Mouse (Mus musculus) adrenal gland, postnatal 36 days (tissue): Measurements from ENCODE around the gene A630089N07Rik. TPM values are rescaled to one million over a fixed set of nuclear protein-coding genes. Genes with fewer than 3 reads are reported as not detected.
"Not testable (repeated sequence)": the region's sequence is repeated elsewhere in the genome, so short reads cannot be mapped to it uniquely, and the experiment has no call there.

Experiments used
- DNase-seq, 2 experiments: peaks; one replicate each; pipeline ENCODE4 v3.0.0; 2021; ENCODE audit warnings: mixed read lengths in 1 of 2
- long read RNA-seq, 2 experiments: library from polyadenylated mRNA; stranded (forward); transcript quantifications; one replicate each; pipeline ENCODE4 v2.0.0; 2021; ENCODE audit warnings: borderline sequencing depth in 2 of 2
- total RNA-seq, 2 experiments: library from RNA; stranded (reverse); gene quantifications; 2 replicates each; pipeline ENCODE4 v1.2.3; 2021

The A630089N07Rik gene
- 1 to 10 TPM; 7.2 to 9.4 TPM for total RNA-seq
- long read RNA-seq, experiment 1, partial matches to known transcripts = 1 of 4 reads
- long read RNA-seq, experiment 1, other reads (novel, unspliced or antisense) = 3 of 4 reads
- long read RNA-seq, experiment 2 = 0 reads

GRCm38 (mm10) chr16:98081889-98082818 lies at the start of gene A630089N07Rik:
Gene A630089N07Rik (minus strand): TSS chr16:98082450.
- peak; percentile 89 to 92 for DNase-seq

- DNase-seq = no peak
These were observed 24.9 kb upstream of the A630089N07Rik start for GRCm38 (mm10) chr16:98107109-98107508.

DNA sequence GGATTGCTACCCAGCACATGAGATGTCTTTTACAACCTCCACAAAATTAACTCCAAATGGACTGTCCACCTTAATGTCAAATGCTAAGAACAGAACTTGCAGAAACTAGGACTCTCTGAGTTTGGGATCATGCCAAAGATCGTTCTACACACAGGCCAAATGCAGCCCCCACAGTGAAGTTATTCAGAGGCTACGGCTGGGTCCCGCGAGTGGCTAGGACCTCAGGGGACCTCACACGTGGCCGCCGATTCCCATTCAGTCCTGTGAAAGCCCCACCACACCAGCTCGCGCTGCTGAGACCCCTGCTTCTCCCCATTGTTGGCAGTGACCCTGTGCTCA lies 731 bp downstream of the A630089N07Rik start:
- DNase-seq = not testable (repeated sequence)

DNA sequence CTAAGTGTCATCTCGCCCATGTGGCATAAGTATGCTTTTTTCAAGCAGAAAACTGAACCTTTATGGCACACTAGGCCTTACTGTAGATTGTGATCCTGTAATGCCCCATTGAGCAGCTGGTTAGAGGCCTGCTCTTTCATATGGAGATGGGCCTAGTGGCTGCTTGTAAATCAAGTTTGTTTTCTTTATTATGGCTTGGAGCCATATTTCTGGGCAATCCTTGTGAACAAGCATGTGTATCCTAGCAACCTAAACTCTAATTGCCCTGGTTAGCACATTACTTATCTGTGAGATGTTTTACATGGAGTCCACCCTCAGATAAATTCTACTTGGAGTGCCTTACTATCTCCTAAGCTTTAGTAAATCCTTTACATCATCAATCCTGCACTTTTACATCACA lies 1.1 kb downstream of the A630089N07Rik start:
- DNase-seq = not testable (repeated sequence)

DNA sequence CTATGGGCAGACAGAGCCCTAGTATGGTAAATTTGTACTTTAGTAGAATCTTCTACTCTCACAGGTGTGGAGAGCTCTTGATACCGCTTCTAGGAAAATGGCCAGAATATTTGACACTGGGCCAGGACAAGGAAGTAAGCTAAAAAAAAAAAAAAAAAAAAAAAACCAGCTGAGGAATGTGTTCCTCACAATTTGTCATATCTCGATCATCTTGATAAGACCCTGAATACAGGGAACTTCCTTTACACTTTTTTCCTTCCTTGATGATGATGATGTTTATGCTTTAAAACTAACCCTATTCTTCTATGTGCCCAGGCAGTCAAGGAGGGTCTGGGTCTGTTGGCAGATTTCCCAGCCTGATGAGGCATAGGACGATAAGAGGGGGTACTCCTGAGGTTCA lies 2.9 kb downstream of the A630089N07Rik start:
- DNase-seq = not testable (repeated sequence)

GRCm38 (mm10) chr16:98041676-98042075 lies 40.6 kb downstream of the A630089N07Rik start:
- DNase-seq = peak in 1 of 2 experiments; percentile 15

- DNase-seq = not testable (repeated sequence)
These were observed 47.3 kb downstream of the A630089N07Rik start for GRCm38 (mm10) chr16:98034971-98035370.

GRCm38 (mm10) chr16:98026186-98026585 lies 56.1 kb downstream of the A630089N07Rik start:
- not testable (repeated sequence) for DNase-seq

GRCm38 (mm10) chr16:98022657-98023345 lies 59.4 kb downstream of the A630089N07Rik start:
- DNase-seq = no peak

GRCm38 (mm10) chr16:98022081-98022480 lies 60.2 kb downstream of the A630089N07Rik start:
- no peak for DNase-seq

GRCm38 (mm10) chr16:97997383-97997731 lies 84.9 kb downstream of the A630089N07Rik start:
- DNase-seq = not testable (repeated sequence)

DNA sequence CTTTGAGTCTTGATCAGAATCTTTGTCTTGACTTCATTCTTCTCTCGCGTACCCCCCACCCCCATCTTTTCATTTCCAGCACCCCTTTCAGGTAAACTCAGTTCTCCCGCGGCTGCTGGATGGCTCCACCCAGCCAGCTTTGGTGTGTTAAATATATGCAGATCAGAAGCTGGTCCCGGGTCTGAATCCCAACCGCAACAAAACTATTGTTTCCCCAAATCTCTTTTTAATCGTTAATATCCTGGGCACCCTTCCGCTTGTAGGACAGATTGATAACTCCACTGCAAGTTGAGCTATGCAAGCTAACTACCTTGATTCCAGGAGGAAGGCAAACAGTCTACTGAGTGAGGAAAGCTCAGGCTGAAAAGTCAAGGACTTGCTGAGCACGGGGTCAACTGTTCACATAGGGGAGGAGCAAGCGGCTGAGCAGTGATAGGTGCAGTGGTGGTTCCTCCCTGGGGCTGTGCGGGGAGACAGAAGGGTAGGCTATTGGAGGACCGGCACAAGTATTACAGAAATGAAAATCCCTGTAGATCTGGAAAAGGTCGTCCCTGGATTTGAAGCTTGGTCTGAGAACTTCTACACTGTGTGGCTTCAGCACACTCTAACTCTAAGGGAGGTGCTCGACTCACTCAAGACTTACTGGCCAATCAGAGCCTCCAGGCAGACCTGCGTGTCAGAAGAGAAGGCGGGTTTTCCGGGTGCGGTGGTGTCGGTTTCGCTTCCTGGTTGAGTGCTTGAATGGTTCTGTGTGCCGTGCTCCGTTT lies 85.5 kb downstream of the A630089N07Rik start, which contains the start of gene B230307C23Rik:
TSS of gene B230307C23Rik (plus strand) at position 700 of the 767 bp plus-strand sequence.
- DNase-seq = peak; percentile 90 to 91

DNA sequence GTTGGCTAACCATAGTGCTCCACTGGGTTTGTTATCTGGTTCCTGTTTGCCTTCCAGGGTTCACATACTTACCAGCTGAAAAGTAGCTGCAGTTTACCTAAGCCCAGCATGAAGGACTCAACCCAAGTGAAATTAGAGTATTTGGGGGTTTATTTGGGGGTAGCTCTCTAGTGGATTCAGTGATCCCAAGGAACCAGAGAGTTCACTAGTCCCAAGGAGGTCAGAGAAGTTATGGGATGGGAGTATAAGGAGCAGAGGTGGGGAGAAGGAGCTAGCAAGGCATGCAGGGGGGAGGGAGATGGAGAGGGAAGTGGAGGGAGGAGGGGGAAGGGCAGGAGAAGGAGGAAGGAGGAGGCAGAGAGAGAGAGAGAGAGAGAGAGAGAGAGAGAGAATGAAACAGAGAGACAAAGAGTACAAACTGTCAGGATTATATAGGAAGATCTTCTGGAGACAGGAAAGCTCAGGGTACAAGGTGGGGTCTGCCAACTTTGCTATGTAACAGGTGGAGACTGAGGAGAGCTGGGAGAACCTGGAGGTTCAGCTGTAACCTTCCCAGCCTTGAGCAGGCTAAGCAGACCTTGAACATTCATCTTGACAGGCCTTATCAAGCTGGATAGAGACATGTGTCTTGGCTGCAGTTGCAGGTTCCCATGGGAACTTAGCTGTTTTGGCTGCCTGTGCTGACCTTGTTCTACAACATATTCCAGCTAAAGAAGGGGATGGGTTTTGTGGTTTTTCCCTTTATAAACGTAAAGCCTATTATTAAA lies 86.2 kb downstream of the A630089N07Rik start:
- DNase-seq = peak; percentile 78 to 81

- DNase-seq = not testable (repeated sequence)
These were observed 89.8 kb downstream of the A630089N07Rik start for GRCm38 (mm10) chr16:97992477-97992876.

GRCm38 (mm10) chr16:97991517-97991916 lies 90.7 kb downstream of the A630089N07Rik start:
- no peak for DNase-seq

- DNase-seq = no peak
These were observed 97.7 kb downstream of the A630089N07Rik start for GRCm38 (mm10) chr16:97984589-97984988.

DNA sequence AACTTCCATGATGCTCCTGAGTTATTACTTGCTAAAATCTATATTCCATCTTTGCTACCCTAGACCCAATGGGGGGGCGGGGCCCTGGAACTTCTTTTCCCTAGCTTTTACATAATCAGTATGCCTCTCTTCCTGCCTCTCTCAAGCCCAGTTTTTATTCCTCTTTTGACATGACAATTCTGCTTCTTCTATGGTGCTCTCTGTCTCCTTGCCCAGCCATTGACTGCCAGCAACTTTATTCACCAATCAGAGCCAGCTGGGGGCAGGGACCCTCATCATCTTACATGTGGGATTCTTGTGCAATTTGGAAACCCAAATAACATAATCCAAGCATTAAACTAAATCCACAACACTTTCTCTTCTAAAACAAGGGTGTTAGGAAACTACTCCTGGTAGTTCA lies 100.9 kb downstream of the A630089N07Rik start:
- no peak for DNase-seq

DNA sequence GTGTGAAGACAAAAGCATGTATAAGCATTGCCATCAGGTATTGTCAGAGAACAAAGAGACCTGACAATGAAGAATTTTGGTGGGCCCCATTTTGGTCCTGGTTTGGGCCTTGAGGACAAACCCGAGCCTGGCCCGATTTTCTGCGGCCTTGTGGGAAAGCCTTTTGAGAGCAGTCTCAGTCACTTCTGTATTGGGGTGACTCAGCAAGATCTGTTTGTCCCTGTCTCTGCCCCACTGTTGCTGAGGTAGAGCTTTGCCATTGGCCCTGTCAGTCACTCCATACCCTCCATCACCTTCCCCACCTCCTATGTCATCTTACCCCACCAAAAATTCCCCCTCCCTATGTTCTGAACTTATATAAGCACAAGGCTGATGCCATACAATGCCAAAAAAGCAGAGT lies 104.5 kb downstream of the A630089N07Rik start:
- no peak for DNase-seq

DNA sequence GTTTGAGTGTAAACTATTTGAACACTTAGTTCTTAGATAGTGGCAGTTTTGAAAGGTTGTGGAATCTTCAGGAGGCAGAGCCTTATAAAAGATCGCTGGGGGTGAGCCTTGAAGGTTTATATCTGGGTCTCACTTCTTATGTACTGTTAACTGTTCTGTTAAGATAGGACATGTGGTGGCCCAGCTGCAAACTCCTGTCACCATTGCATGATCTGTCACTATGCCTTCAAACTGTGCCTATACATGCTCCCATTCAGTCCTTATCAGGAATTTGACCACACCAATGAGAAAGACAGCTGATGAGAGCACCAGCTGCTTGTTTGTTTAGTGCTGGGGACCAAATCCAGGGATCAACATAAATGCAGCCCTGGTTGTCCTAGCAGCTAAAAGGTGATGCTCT lies 105.0 kb downstream of the A630089N07Rik start:
- DNase-seq = no peak

DNA sequence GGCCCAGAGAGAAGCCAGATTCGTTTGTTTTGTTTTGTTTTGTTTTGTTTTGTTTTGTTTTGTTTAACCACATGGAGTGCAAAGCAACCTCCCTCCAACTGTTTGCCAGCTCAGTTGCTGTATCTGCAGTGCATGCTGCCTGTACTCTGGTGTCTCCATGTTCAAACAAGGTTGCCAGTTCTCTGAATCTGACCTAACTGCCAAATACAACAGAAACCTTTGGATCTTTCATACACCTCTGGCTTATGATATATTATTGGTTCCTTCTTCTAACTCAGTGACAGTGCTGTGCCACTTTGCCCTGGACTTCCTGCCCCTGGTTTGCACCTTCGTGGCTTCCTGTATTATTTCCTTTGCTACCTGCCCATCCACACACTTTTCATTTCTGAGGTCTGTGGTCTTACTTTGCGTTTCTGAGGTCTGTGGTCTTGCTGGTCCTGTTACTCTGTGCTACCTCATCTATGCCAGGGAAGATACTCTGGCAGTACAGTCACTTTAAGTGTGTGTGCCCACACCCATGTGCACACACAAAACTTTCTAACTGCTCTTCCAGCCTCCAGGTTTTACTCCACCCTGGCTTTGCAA lies 118.2 kb downstream of the A630089N07Rik start:
- DNase-seq = no peak
